Mouse (Mus musculus) midbrain, embryonic 13.5 days (tissue): ENCODE measurements around the gene Tatdn3. TPM values are rescaled to one million over a fixed set of nuclear protein-coding genes. Genes with fewer than 3 reads are reported as not detected.
A peak's percentile ranks its signal among the peaks of the same experiment; 100 is the strongest.

Experiments used
- ATAC-seq: fragments of 200-750 bp; cut with Nextera tagmentation; 2 replicates; pipeline ENCODE4 v1.8.0; 2017; ENCODE audit warnings: mild to moderate bottlenecking, moderate TSS enrichment, moderate library complexity
- H3K27ac ChIP-seq: fragments of 300-500 bp; sonication (generic); 2 replicates; pipeline ENCODE4 v1.5.1; 2015; ENCODE audit warnings: inconsistent platforms, mild to moderate bottlenecking, moderate library complexity
- H3K27me3 ChIP-seq: fragments of 300-500 bp; sonication (generic); 2 replicates; pipeline ENCODE4 v1.6.1; 2015; ENCODE audit warnings: mild to moderate bottlenecking, inconsistent platforms
- H3K36me3 ChIP-seq: fragments of 300-500 bp; sonication (generic); 2 replicates; pipeline ENCODE4 v1.6.1; 2015; ENCODE audit warnings: mild to moderate bottlenecking, inconsistent platforms
- H3K4me1 ChIP-seq: fragments of 300-500 bp; sonication (generic); replicated peaks from 2 replicates; pipeline ENCODE4 v1.6.1; 2015; ENCODE audit warnings: inconsistent platforms
- H3K4me2 ChIP-seq: fragments of 300-500 bp; sonication (generic); replicated peaks from 2 replicates; pipeline ENCODE4 v1.6.1; 2015; ENCODE audit warnings: moderate library complexity, mild to moderate bottlenecking, inconsistent platforms
- H3K4me3 ChIP-seq: fragments of 300-500 bp; sonication (generic); replicated peaks from 2 replicates; pipeline ENCODE4 v1.5.1; 2015; ENCODE audit warnings: mild to moderate bottlenecking, inconsistent platforms
- H3K9ac ChIP-seq: fragments of 300-500 bp; sonication (generic); replicated peaks from 2 replicates; pipeline ENCODE4 v1.6.1; 2015; ENCODE audit warnings: mild to moderate bottlenecking, inconsistent platforms
- H3K9me3 ChIP-seq: fragments of 300-500 bp; sonication (generic); 2 replicates; pipeline ENCODE4 v1.6.1; 2016; ENCODE audit warnings: mild to moderate bottlenecking, inconsistent platforms
- WGBS: fragments of 180-500 bp; shearing (Covaris S2); methylation state at CpG from one replicate; pipeline ENCODE4 v1.1.7; 2015; 5-methylcytosine and 5-hydroxymethylcytosine counted together
- polyA plus RNA-seq: library from polyadenylated mRNA; unstranded; fragments of >200 nt; fragmentation: Nextera tagmentation; extraction: Ambion mirVana; gene quantifications from 2 replicates; pipeline ENCODE4 v1.2.1, GENCODE M21; 2015

The Tatdn3 gene
- 14.8 and 15.5 TPM in 2 replicates for polyA plus RNA-seq

- Histone ChIP-seq H3K27ac (peak within 1 kb of the TSS; percentile 60; the same call in 1 of the 2 replicates), H3K4me3 (peak within 1 kb of the TSS; percentile 88), H3K27me3 (no peaks in the 10 kb centered on the region), H3K36me3 (0 out of 2 replicates have a peak, but pooled peaks cover 4% of the 10 kb centered on the region), H3K9me3 (no peaks in the 10 kb centered on the region), H3K9ac (peak within 1 kb of the TSS; percentile 81), H3K4me2 (peak within 1 kb of the TSS; percentile 82), H3K4me1 (peaks cover 18% of the 10 kb centered on the region)
- ATAC-seq, result peak; percentile 96
- under 1% methylated on average over 56 of the region's 56 CpGs for WGBS
These were observed at the start of gene Tatdn3, which contains the start of gene Nsl1 for GRCm38 (mm10) chr1:191062781-191063485. Gene Tatdn3, minus strand, starts transcription at chr1:191062932. Gene Nsl1, plus strand, starts transcription at chr1:191063012.

GRCm38 (mm10) chr1:191111146-191111545 is 48.4 kb upstream of the Tatdn3 start:
- 65% methylated on average over 8 of the region's 8 CpGs for WGBS
- Histone ChIP-seq H3K27ac (no peak overlapping the region), H3K9ac (no peak overlapping the region), H3K4me3 (no peak overlapping the region), H3K4me2 (no peak overlapping the region), H3K4me1 (no peaks in the 10 kb centered on the region), H3K9me3 (no peaks in the 10 kb centered on the region), H3K36me3 (no peaks in the 10 kb centered on the region), H3K27me3 (no peaks in the 10 kb centered on the region)
- no peak for ATAC-seq

GRCm38 (mm10) chr1:191109907-191110306 is 47.2 kb upstream of the Tatdn3 start:
- ATAC-seq, result no peak
- Histone ChIP-seq H3K4me3 (no peak overlapping the region), H3K4me2 (no peak overlapping the region), H3K9ac (no peak overlapping the region), H3K27me3 (no peaks in the 10 kb centered on the region), H3K4me1 (no peaks in the 10 kb centered on the region), H3K27ac (no peak overlapping the region), H3K9me3 (no peaks in the 10 kb centered on the region), H3K36me3 (no peaks in the 10 kb centered on the region)
- 93% methylated on average over 9 of the region's 9 CpGs for WGBS

GRCm38 (mm10) chr1:191107306-191107705 is 44.6 kb upstream of the Tatdn3 start:
- H3K36me3 ChIP-seq, result no peaks in the 10 kb centered on the region
- no peaks in the 10 kb centered on the region for H3K27me3 ChIP-seq
- H3K4me3 ChIP-seq, result no peak overlapping the region
- H3K27ac ChIP-seq, result no peak overlapping the region
- no peak overlapping the region for H3K9ac ChIP-seq
- H3K4me2 ChIP-seq, result no peak overlapping the region
- WGBS, result 75% methylated on average over 10 of the region's 10 CpGs
- ATAC-seq, result no peak
- no peaks in the 10 kb centered on the region for H3K4me1 ChIP-seq
- H3K9me3 ChIP-seq, result no peaks in the 10 kb centered on the region

GRCm38 (mm10) chr1:191105246-191105645 is 42.5 kb upstream of the Tatdn3 start:
- Histone ChIP-seq H3K4me2 (no peak overlapping the region), H3K9me3 (no peaks in the 10 kb centered on the region; the same call in 1 of the 2 replicates), H3K9ac (no peak overlapping the region), H3K4me3 (no peak overlapping the region), H3K27ac (no peak overlapping the region), H3K36me3 (no peaks in the 10 kb centered on the region), H3K27me3 (peaks cover 4% of the 10 kb centered on the region; the same call in 1 of the 2 replicates), H3K4me1 (no peaks in the 10 kb centered on the region)
- WGBS, result 88% methylated on average over 9 of the region's 9 CpGs
- ATAC-seq, result no peak

- Histone ChIP-seq H3K9ac (no peak overlapping the region), H3K27me3 (peaks cover 24% of the 10 kb centered on the region), H3K9me3 (no peaks in the 10 kb centered on the region; the same call in 1 of the 2 replicates), H3K27ac (no peak overlapping the region), H3K4me2 (no peak overlapping the region), H3K4me3 (no peak overlapping the region), H3K4me1 (peaks cover 7% of the 10 kb centered on the region), H3K36me3 (no peaks in the 10 kb centered on the region)
- WGBS, result 87% methylated on average over 15 of the region's 15 CpGs
- no peak for ATAC-seq
These were observed 40.1 kb upstream of the Tatdn3 start for GRCm38 (mm10) chr1:191102730-191103370.

GRCm38 (mm10) chr1:191099772-191100291 is 37.1 kb upstream of the Tatdn3 start:
- Histone ChIP-seq H3K27ac (no peak overlapping the region), H3K4me2 (no peak overlapping the region), H3K9me3 (no peaks in the 10 kb centered on the region; the same call in 1 of the 2 replicates), H3K9ac (no peak overlapping the region), H3K27me3 (peaks cover 43% of the 10 kb centered on the region), H3K4me3 (no peak overlapping the region), H3K36me3 (no peaks in the 10 kb centered on the region), H3K4me1 (peaks cover 12% of the 10 kb centered on the region)
- no peak for ATAC-seq
- WGBS, result 77% methylated on average over 5 of the region's 5 CpGs

GRCm38 (mm10) chr1:191099114-191099513 is 36.4 kb upstream of the Tatdn3 start:
- peak overlapping the region; percentile 51; the same call in 1 of the 2 replicates for H3K4me3 ChIP-seq

GRCm38 (mm10) chr1:191097802-191098747 is 35.3 kb upstream of the Tatdn3 start, which contains the start of gene Batf3:
Gene Batf3, plus strand, starts transcription at chr1:191097847.
- peak within 1 kb of the TSS; percentile 66 for H3K9ac ChIP-seq
- under 1% methylated on average over 91 of the region's 95 CpGs for WGBS
- H3K4me1 ChIP-seq, result peaks cover 12% of the 10 kb centered on the region
- H3K9me3 ChIP-seq, result no peaks in the 10 kb centered on the region; the same call in 1 of the 2 replicates
- peak; percentile 82 for ATAC-seq
- H3K36me3 ChIP-seq, result no peaks in the 10 kb centered on the region
- peak within 1 kb of the TSS; percentile 88 for H3K4me2 ChIP-seq
- peak within 1 kb of the TSS; percentile 51 for H3K4me3 ChIP-seq
- peaks cover 43% of the 10 kb centered on the region for H3K27me3 ChIP-seq
- no peak within 1 kb of the TSS for H3K27ac ChIP-seq

More at GRCm38 (mm10) chr1:191099114-191099513, 36.4 kb upstream of the Tatdn3 start:
- ATAC-seq, result no peak
- Histone ChIP-seq H3K27ac (no peak overlapping the region), H3K36me3 (no peaks in the 10 kb centered on the region), H3K9ac (no peak overlapping the region), H3K4me1 (peaks cover 12% of the 10 kb centered on the region), H3K9me3 (no peaks in the 10 kb centered on the region; the same call in 1 of the 2 replicates), H3K27me3 (peaks cover 43% of the 10 kb centered on the region), H3K4me2 (peak overlapping the region; percentile 88; the same call in 1 of the 2 replicates)
- WGBS, result 40% methylated on average over 5 of the region's 5 CpGs

- Histone ChIP-seq H3K9ac (no peak overlapping the region), H3K36me3 (no peaks in the 10 kb centered on the region), H3K27me3 (peaks cover 43% of the 10 kb centered on the region), H3K27ac (no peak overlapping the region), H3K4me2 (peak overlapping the region; percentile 88), H3K4me3 (peak overlapping the region; percentile 51), H3K9me3 (no peaks in the 10 kb centered on the region; the same call in 1 of the 2 replicates), H3K4me1 (peaks cover 12% of the 10 kb centered on the region)
- whole genome bisulfite sequencing, result 57% methylated on average over 14 of the region's 14 CpGs
- no peak for ATAC-seq
These were observed 34.3 kb upstream of the Tatdn3 start for GRCm38 (mm10) chr1:191096871-191097681.
